Mouse (Mus musculus): ENCODE measurements around the gene Rnf145.

- no peak for TF ChIP-seq CTCF (IDR thresholded peaks at IDR 0.05; ENCODE audit: low read depth)
- no peak for TF ChIP-seq EP300 (optimal IDR thresholded peaks at IDR 0.05)
These were observed 35.6 kb downstream of the Rnf145 start for GRCm38 (mm10) chr11:44554339-44554738.
